Mouse (Mus musculus) monocyte, adult 59 days (primary cell): ENCODE results near the gene Telo2. TPM values are rescaled to one million over a fixed set of nuclear protein-coding genes. Genes with fewer than 3 reads are reported as not detected.

Experiments
- total RNA-seq, 2 experiments: library from RNA; stranded (reverse); gene quantifications; one replicate each; pipeline ENCODE4 v1.2.4; 2023

Gene Telo2
- total RNA-seq = 10 to 100 TPM; 14.6 to 15.3 TPM

GRCm38 (mm10) chr17:25115664-25116432, at the start of gene Telo2:
Telo2 (minus strand) TSS chr17:25115967.

GRCm38 (mm10) chr17:25162161-25162560, 46.4 kb upstream of the Telo2 start, which contains the start of gene Ccdc154:
Ccdc154 (plus strand) TSS chr17:25162461.

GRCm38 (mm10) chr17:25133275-25133698, 17.5 kb upstream of the Telo2 start, which contains the start of gene Clcn7:
Clcn7 (plus strand) TSS chr17:25133391.

GRCm38 (mm10) chr17:25120406-25120805, 4.6 kb upstream of the Telo2 start, which contains the start of gene Ptx4:
Ptx4 (plus strand) TSS chr17:25120760.

GRCm38 (mm10) chr17:25083444-25083931, 32.3 kb downstream of the Telo2 start, which contains the start of gene Tmem204:
Tmem204 (minus strand) TSS chr17:25083591.

Other genes starting within 250 kb of the Telo2 start
- 1 to 10 TPM in 1 of 2 experiments, under 1 TPM in 1; 0.84 to 1.5 TPM for gene Igfals, start 250.0 kb downstream of the Telo2 start, total RNA-seq
- gene Nubp2, start 229.6 kb downstream of the Telo2 start, total RNA-seq = 10 to 100 TPM; 60.0 to 60.2 TPM
- 10 to 100 TPM; 26.4 to 26.5 TPM for gene Spsb3, start 229.3 kb downstream of the Telo2 start, total RNA-seq
- gene Eme2, start 220.9 kb downstream of the Telo2 start, total RNA-seq = 10 to 100 TPM; 23.1 to 23.8 TPM
- gene Mrps34, start 220.9 kb downstream of the Telo2 start, total RNA-seq = 10 to 100 TPM; 22.5 to 29.5 TPM
- 10 to 100 TPM; 23.7 to 24.7 TPM for gene Nme3, start 219.5 kb downstream of the Telo2 start, total RNA-seq
- 100 to 1,000 TPM; 122 to 126 TPM for gene Mapk8ip3, start 179.0 kb downstream of the Telo2 start, total RNA-seq
- gene Jpt2, start 155.3 kb downstream of the Telo2 start, total RNA-seq = 10 to 100 TPM; 21.5 to 28.3 TPM
- gene Cramp1l, start 100.2 kb downstream of the Telo2 start, total RNA-seq = 10 to 100 TPM; 32.5 to 47.2 TPM
- 10 to 100 TPM; 17.7 to 18.3 TPM for gene Ift140, start 99.9 kb downstream of the Telo2 start, total RNA-seq
- gene Tmem204, start 32.4 kb downstream of the Telo2 start, total RNA-seq = not detected
- not detected for gene Ptx4, start 4.8 kb upstream of the Telo2 start, total RNA-seq
- gene Clcn7, start 17.4 kb upstream of the Telo2 start, total RNA-seq = 10 to 100 TPM; 36.7 to 44.1 TPM
- gene Ccdc154, start 46.5 kb upstream of the Telo2 start, total RNA-seq = under 1 TPM in 1 of 2 experiments, not detected in 1; 0.39 TPM
- not detected for gene Gm38655, start 59.5 kb upstream of the Telo2 start, total RNA-seq
- 1 to 10 TPM; 7.7 to 7.8 TPM for gene BC003965, start 68.6 kb upstream of the Telo2 start, total RNA-seq
- 10 to 100 TPM; 23.5 to 23.7 TPM for gene Unkl, start 72.4 kb upstream of the Telo2 start, total RNA-seq
- gene Gnptg, start 124.2 kb upstream of the Telo2 start, total RNA-seq = 10 to 100 TPM; 19.2 to 22.1 TPM
- 10 to 100 TPM; 10.4 to 11.6 TPM for gene Tsr3, start 124.2 kb upstream of the Telo2 start, total RNA-seq
- gene Baiap3, start 140.4 kb upstream of the Telo2 start, total RNA-seq = 1 to 10 TPM in 1 of 2 experiments, under 1 TPM in 1; 0.81 to 1.7 TPM
- 100 to 1,000 TPM; 288 to 298 TPM for gene Ube2i, start 158.7 kb upstream of the Telo2 start, total RNA-seq
- gene Prss34, start 182.4 kb upstream of the Telo2 start, total RNA-seq = 10 to 100 TPM in 1 of 2 experiments, 1 to 10 TPM in 1; 6.3 to 11.9 TPM
- gene Prss28, start 192.7 kb upstream of the Telo2 start, total RNA-seq = not detected
- 1 to 10 TPM; 2.1 to 2.6 TPM for gene Prss29, start 202.7 kb upstream of the Telo2 start, total RNA-seq
- gene Tpsab1, start 229.6 kb upstream of the Telo2 start, total RNA-seq = not detected